Mouse (Mus musculus) cerebellum, adult 2 months (tissue): ENCODE measurements around the gene Plcb4.
"Not testable (repeated sequence)": the region's sequence is repeated elsewhere in the genome, so short reads cannot be mapped to it uniquely, and the experiment has no call there.

Experiments
- CTCF ChIP-seq: fragments of 200-500 bp; IDR thresholded peaks from 2 replicates; pipeline ENCODE4 v1.5.1; 2011; ENCODE audit warnings: low read depth, mild to moderate bottlenecking, control low read depth, low read length, moderate library complexity, borderline replicate concordance; ENCODE audit not compliant: insufficient read depth
- POLR2A ChIP-seq: fragments of 200-500 bp; IDR thresholded peaks from 2 replicates; pipeline ENCODE4 v1.6.1; 2011; ENCODE audit warnings: low read length, control low read depth, borderline replicate concordance; ENCODE audit not compliant: insufficient read depth

GRCm38 (mm10) chr2:135988475-135988874, 329.7 kb downstream of the Plcb4 start:
- TF ChIP-seq CTCF, POLR2A: not testable (repeated sequence)
